Mouse (Mus musculus) layer of hippocampus, adult 11-12 months (tissue): ENCODE measurements at regions not wholly inside any gene's neighbourhood (a gene's known extent, or its start where the extent isn't known, plus 50 kb on each side); places are given as distances from the start of the nearest gene placed in this dataset.
"Not testable (repeated sequence)": the region's sequence is repeated elsewhere in the genome, so short reads cannot be mapped to it uniquely, and the experiment has no call there.

Experiments used
- DNase-seq: peaks from one replicate; pipeline ENCODE4 v3.0.0; 2022; ENCODE audit warnings: low spot score

DNA sequence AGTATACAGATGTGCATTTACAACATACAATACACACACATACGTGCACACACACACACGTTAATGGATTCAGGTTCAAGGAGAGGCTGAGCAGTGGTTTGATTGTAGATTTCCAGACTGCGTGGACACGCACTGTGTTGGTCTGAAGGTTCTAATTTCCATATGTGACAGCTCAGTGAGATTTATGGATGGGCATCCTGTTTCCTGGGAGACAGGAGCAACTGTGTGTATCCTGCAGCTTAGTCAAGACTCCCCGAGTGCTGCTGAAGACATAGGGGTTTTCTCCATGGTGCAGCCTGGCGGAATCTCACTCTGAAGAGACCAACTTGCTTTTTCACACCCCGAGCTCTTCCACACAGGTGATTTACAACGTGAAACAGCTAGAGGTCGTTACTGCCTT lies 119.3 kb upstream of the Foxk1 start:
- no peak for DNase-seq

DNA sequence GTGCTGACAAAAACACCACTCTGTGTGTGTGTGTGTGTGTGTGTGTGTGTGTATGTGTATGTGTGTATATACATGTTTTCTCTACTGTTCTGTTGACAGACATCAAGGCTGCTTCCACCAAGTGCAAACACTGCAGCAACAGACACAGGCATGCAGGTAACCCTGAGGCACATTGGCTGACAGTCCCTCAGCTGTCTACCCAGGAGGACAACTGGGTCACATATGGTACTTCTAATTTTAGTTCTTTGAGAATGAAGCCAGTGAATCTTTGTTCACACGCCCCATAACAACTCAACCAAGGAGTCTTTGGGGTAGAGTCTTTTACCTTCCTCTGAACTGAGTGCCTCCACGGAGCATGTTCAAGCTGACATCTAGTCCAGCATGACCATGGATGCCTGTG lies 113.3 kb upstream of the Foxk1 start:
- no peak for DNase-seq

GRCm38 (mm10) chr5:142291451-142291850 lies 109.8 kb upstream of the Foxk1 start:
- DNase-seq: peak; percentile 39

- not testable (repeated sequence) for DNase-seq
Observed at GRCm38 (mm10) chr5:142296401-142296800, 104.9 kb upstream of the Foxk1 start.

DNA sequence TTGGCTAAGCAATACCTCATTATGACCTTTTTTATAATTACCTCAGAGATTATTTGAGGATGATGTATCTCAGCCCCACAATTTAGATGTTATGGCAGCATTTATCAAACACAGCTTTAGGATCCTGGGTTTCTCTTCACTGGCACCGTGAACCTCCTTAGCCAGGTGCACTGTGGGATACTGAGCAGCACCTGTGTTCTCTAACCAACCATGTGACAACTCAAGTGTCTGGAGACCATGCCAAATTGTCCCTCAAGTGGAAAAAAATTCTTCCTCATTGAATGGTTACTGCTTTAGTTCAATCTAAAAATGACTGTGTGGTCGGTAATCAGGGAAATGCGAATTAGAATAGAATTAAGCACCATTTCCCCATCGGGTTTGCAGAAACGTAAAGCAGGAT lies 101.7 kb upstream of the Foxk1 start:
- no peak for DNase-seq

GRCm38 (mm10) chr5:142308511-142308910 lies 92.8 kb upstream of the Foxk1 start:
- DNase-seq: no peak

DNA sequence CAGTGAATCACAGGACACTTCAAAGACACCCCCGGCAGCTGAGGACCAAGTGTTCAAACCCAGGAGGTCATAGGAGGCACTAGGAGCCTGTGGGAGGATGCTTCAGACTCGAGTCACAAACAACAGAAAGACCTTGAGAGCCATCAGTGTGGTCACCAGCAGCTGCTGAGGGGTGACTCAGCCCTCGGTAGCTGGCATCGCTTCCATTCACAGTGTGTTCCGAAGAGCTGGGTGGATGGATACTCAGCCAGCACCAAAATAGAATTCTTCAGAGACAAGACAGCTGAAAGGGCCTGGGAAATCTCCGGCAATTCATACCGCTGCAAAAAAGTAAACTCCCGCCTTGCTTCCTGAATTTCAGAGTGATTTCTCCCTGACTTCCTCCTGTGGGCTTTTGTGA lies 87.4 kb upstream of the Foxk1 start:
- peak; percentile 47 for DNase-seq

- no peak for DNase-seq
Observed at GRCm38 (mm10) chr5:142314466-142314865, 86.8 kb upstream of the Foxk1 start.

- DNase-seq: peak; percentile 76
Observed at GRCm38 (mm10) chr5:142319268-142319667, 82.0 kb upstream of the Foxk1 start.

GRCm38 (mm10) chr5:142321316-142321715 lies 80.0 kb upstream of the Foxk1 start:
- no peak for DNase-seq

- DNase-seq: no peak
Observed at GRCm38 (mm10) chr5:142324928-142325327, 76.4 kb upstream of the Foxk1 start.

DNA sequence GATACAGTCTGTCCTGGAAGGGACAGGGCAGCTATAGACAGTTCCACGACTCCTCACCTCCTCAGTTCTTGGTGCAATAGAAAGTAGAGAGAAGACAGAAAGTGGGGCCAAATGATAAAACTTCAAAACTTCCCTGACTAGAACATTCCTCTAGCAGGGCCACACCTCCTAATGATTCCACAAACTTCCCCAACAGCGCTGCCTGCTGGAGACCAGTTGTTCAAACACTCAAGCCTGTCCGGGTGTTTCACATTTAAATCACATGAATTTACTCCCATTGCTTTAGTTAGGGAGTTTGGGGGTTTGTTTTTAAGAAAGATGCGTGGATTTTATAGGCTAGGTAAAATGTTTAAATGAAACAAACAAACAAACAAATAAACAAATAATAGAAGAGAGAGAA lies 75.7 kb upstream of the Foxk1 start:
- no peak for DNase-seq

GRCm38 (mm10) chr5:142327261-142327660 lies 74.0 kb upstream of the Foxk1 start:
- peak; percentile 28 for DNase-seq

GRCm38 (mm10) chr5:142329724-142330520 lies 71.4 kb upstream of the Foxk1 start:
- no peak for DNase-seq

DNA sequence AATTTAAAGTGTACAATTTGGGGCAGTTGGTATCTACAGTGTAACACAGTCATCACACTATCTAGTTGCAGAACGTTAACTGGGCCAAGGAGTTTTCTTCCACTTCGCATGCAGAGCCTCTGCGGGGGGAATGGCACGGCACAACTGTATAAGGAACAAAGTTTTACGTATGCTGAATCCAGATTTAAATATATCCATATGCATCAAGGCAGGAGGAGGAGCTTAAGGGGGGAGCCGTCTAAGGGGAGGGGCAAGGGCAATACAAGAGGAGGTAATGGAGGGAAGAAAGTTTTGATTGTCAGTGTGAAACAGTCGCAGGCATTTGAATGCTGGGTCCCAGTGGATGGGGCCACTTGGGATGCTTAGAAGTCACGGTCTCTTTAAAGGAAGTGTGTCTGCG lies 68.6 kb upstream of the Foxk1 start:
- no peak for DNase-seq

DNA sequence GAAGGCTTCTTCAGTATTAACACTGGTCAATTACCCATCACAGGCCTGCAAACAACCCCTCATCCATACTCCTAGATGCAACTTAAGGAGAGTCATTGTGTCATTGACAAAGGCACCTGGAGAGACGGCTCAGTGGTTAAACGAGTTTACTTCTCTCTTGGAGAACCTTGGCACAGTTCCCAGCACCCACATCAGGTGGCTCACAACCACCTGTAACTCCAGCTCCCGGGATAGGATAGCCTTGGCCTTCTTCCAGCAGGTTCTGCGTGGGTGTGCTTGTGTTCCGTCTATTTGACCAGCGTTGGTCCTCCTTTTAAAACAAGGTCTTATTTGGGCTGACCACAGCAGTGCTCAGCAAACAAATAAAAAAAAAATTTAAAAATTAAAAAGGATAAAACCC lies 63.9 kb upstream of the Foxk1 start:
- DNase-seq: no peak

- DNase-seq: no peak
Observed at GRCm38 (mm10) chr5:142338051-142338450, 63.2 kb upstream of the Foxk1 start.

GRCm38 (mm10) chr5:142340205-142341025 lies 60.9 kb upstream of the Foxk1 start:
- DNase-seq: no peak

DNA sequence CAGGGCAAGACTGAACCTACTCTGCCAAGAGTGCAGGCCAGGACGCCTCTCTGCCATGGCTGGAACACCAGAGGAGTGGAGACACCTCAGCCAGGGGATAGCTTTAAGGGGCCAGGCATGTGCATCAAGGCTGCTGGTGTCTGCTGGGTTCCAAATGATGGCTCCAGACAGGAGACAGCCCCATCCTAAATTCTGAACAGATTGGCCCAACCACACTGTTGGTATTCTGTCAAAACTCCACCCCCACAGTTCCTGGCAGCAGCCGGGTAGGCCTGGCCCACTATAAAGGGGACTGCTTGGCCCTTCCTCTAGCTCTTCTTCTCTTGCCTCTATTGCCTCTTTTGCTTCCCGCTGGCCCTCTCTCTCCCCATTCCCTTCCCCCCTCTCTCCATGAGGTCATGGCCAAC lies 60.3 kb upstream of the Foxk1 start:
- DNase-seq: peak; percentile 44

DNA sequence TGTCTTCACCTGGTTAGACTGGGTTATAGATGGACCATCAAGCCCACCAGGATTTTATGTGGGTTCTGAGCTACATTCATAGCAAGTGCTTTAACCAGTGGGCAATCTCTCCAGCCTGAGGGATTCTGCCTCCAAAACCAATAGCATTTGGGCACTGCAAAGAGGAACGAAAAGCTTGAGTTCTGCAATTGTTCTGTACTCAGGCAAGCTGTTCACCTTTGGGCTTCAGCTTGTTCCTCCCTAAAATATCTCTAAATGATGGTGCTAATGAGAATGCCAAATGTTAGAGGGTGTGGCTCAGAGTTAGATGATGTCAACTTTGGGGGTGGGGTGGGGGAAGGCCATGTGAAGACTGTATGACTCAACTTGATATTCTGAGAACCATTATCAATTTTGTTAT lies 54.8 kb upstream of the Foxk1 start:
- no peak for DNase-seq

GRCm38 (mm10) chr5:142350574-142350973 lies 50.7 kb upstream of the Foxk1 start:
- no peak for DNase-seq
